Mouse (Mus musculus) Muller cell, postnatal 12 days (primary cell): ENCODE results near the gene Gm39566.

Source experiments
- DNase-seq: peaks from one replicate; pipeline ENCODE4 v3.0.0-alpha.2; 2015; ENCODE audit errors: inconsistent ontology term

Gene Gm39566

GRCm38 (mm10) chr11:69834001-69834549 lies 19.0 kb upstream of the Gm39566 start:
- DNase-seq = peak; percentile 19

DNA sequence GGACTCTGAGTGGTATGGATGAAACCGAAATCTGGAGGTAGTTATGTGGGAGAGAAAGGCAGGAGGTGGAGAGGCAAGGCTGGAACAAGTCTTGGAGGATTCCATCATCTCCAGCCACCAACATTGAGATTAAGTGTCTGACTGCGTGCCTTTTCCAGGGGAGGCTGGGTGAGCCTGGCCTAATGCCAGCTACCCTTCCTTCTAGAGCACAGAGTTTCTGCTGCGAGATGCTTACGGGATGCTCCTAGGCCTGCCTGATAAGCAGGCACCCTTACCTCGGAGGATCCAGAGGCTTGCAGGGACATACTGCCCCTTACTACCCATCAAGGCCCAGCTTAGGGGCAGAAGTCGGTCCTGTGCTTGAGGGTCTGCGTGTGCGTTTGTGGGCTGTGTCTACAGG lies 18.5 kb upstream of the Gm39566 start:
- DNase-seq = no peak

DNA sequence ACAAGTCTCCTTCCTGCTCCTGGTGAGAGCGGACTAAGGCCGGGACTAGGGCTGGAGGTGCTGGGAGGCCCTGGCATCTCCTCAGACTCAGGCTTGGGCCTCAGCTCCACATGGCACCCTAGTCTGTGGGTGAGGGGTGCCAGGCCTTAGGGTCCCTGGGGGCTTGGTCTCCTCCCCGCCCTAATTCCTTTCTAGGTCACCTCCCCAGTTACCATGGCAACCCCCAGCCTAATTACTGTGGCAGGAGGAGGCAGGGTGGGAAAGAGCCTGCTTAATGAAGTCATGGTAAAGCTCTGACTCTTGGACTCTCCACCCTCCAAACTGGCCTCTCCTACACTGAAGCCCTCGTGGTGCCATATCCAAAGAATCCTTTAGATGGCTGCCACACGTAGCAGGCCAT lies 13.7 kb upstream of the Gm39566 start:
- DNase-seq = no peak

GRCm38 (mm10) chr11:69823456-69823855 lies 8.4 kb upstream of the Gm39566 start:
- DNase-seq = no peak

- DNase-seq = no peak
These were observed 7.0 kb upstream of the Gm39566 start, which contains the start of gene Spem1 for GRCm38 (mm10) chr11:69822080-69822479. Gene Spem1 (minus strand): TSS chr11:69822180.

DNA sequence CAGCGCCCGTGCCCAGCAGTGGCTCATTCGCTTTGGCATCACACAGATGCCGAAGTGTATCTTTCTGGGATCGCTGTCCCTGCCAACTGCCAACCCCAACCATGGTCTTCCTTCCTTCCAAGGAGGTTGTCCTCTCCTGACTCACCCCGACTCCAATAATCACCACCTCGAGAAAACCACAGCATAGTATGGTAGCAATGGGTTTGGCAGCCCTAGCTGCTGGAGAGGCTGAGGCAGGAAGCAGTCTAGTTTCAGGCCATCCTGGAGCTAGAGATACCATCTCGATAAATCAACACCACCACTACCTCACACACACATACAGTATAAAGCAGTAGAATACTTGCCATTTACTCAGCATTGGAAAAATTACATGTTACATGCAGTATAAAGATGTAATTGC lies 3.8 kb upstream of the Gm39566 start:
- no peak for DNase-seq

DNA sequence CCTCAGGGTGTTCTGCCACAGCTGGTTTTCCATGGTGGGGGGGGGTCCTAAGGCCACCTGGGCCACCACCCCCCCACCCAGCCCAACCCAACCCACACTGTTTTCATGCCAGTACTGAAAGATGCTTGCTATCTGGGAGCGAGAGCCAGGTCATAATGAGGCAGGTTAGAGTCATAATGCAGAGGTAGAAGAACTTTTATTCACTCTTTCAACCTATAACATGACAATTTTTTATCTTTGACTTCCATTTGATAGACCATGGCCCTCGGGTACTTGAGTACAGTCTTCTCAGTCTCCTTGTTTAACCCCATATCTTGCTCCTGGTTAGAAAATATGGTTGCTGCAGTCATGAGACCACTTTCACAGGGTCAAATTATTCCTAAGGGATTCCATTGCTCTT lies 3.3 kb upstream of the Gm39566 start, which contains the start of gene Spem2:
Spem2 (minus strand) TSS at position 101 of the 400 bp plus-strand sequence.
- no peak for DNase-seq

DNA sequence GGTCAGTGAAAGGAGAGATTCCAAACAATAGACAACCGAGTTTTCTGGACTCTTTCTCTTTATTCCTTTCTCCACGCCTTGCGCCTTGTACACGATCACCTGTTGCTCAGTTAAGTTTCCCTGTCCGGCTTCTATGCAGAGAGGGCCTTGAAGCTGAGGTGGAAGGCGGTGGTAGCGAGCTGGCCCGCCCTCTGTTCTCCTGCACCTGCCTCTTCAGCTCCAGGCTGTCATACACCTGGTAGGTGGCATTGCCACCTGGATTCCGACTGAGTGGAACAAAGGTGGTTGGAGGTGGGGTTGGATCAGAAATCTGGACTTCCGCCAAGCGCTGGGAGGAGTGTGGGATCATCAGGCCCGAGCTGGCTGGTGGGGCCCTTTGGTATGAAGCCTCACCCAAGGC lies 1.4 kb upstream of the Gm39566 start:
- no peak for DNase-seq

GRCm38 (mm10) chr11:69810280-69810679 lies 4.8 kb downstream of the Gm39566 start:
- DNase-seq = no peak

- no peak for DNase-seq
These were observed 7.5 kb downstream of the Gm39566 start for GRCm38 (mm10) chr11:69807641-69808040.

DNA sequence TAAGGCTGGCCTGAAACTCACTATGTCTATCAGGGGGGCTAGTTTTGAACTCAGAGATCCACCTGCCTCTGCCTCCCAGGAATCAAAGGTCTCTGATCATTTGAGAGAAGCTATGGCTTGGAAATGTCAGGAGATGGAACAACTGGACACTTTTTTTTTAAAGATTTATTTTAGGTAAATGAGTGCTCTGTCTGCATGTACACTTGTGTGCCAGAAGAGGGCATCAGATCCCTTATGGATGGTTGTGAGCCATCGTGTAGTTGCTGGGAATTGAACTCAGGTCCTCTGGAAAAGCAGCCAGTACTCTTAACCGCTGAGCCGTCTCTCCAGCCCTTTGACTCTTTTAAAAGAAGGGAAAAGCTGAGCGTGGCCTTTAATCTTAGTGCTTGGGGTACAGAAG lies 8.7 kb downstream of the Gm39566 start:
- no peak for DNase-seq

GRCm38 (mm10) chr11:69804972-69805909 lies 9.9 kb downstream of the Gm39566 start, which contains the start of gene Tmem102:
Gene Tmem102 (minus strand): TSS chr11:69805624.
- DNase-seq = no peak

GRCm38 (mm10) chr11:69804652-69804940 lies 10.5 kb downstream of the Gm39566 start:
- no peak for DNase-seq

DNA sequence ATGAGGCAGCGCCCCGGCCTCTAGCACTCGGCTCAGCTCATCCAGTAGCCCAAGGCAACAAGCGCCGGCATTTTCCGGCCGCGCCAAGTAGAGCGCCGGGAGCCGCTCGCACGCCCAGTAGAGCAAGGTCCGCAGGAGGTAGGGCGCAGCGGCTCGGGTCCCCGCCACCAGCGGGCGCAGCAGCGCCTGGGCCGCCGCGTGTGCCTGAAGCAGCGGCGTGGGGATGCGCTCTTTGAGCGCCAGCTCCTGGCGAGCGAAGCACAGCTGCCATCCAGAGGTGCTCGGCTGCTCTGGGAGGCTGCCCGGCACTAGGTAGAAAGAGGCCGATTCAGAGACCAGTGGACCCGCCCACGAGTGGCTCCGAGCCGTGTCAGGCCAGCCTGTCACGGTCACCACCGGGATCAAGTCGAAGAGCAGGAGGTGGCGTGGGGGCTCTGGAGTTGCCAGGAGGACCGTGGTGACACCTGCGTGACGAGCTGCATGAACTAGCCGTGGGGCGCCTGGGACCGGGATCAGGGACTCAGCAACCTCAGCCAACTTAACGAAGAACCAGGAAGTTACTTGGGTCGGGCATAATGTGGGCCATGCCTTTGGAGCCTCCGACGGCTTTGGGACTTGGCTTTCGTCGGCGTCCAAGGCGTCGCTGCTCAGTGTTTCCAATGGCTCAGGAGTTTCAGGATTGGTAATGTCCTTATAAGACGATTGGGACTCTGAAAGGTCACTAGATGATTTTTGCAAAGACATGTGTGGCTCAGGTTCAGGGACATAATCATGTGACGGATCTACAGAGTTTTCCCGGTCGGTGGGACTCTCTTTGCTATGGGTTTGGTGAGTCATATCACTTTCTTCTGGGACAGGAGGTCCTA lies 11.1 kb downstream of the Gm39566 start:
- peak; percentile 78 for DNase-seq

GRCm38 (mm10) chr11:69803328-69803727 lies 11.8 kb downstream of the Gm39566 start:
- DNase-seq = peak; percentile 38

- peak; percentile 93 for DNase-seq
These were observed 12.4 kb downstream of the Gm39566 start for GRCm38 (mm10) chr11:69802648-69803105.

DNA sequence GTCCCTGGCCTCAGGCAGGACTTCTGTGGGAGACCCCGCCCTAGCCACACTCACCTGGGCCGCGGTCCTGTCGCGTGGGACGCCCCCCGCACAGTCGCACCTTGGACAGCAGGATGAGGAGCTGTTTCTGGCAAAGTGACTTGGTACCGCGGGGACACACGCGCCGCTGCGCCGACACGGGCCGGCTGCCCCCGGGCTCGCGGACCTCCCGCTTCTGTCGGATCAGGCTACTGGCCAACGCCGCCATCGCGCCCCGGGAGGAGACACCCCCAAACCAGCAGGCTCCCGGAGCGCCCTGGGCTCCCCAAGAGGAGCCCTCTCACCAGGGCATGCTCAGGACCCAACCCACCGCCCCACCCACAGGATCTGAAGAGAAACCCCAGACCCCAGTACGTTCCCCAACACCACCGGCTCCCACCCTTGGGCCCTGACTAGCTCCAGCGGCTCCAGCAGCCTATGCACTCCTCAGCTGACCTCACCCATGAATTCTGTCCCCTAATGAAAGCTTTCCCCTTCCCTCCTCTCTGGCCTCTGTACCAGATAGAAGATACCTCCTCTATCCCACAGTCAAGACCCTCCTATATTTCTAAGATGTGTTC lies 13.6 kb downstream of the Gm39566 start, which contains the start of gene Fgf11:
Fgf11 (minus strand) TSS at position 479 of the 599 bp plus-strand sequence.
- DNase-seq = no peak

DNA sequence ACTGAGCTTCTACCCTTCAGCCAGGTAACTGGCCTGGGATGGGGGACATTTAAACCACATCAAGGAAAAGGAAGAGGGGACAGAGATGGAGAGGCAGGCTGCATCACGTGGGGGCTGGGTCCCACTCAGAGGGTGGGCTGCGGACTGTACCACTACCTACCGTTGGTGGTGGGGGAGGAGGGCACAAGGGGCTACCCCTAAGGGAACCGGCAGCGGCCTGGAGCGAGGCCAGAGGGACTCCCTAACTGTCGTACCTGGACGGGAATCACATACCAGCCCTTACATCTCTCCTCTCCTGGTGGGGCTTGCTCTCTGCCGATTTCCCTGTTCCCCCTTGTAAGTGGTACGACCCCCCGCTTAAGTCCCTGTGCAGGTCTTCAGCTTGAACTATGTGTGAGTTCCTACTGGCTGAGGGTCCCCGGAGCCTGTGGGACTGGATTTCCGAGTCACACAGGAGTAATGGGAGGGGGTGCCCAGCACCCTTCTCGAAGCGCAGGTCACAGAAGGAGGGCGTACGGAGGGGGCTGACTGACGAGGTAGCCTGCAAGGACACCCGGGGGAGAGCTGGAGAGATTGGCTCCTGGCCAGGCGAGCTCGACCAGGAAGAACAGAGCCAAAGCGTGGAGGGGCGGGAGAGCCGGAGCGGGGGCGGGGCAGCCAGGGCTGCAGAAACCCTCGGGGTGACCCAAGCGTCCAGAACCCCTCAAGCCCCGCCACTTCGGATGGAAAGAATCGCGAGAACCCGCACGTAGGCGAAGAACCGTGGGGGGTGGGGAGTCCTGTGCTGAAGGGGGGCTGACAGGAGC lies 14.5 kb downstream of the Gm39566 start:
- peak; percentile 49 for DNase-seq

DNA sequence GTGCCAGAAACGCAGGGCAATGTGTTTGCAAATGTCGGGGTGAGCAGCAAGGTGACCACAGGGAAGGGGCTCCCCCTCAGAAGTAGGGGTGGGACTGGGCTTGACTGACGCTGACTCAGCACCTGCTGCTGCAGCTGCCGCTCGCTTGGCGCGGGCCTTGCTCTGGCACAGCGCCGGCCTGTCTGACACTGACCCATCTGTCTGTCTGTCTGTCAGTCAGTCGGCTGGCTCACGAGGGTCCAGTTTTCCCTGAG lies 15.0 kb downstream of the Gm39566 start:
- peak; percentile 32 for DNase-seq

GRCm38 (mm10) chr11:69799394-69800137 lies 15.5 kb downstream of the Gm39566 start:
- DNase-seq = no peak
